15 mouse cellular contexts compared by ENCODE assay signal in the genomic region with DNA sequence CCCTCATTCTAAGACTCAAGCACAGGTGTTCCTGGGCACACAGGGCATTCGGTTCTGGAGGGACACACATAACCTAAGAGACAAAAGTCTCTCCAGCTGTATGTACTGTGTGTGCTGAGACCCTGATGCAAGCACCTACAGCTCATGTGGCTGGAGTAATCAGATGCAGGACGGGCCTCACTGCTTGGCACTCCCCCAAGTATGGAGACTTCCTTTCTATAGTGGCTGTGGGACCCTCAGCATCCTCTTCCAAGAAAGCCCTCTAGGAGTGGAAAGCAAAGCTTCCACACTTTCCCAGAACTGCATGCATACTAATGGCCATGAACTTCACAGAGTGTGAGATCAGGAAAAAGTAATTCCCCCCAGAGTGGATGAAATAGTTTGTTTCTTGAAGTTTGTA.
A peak's percentile ranks its signal among the peaks of the same experiment; 100 is the strongest.
DNase-seq lines count a peak whose midpoint lies in the region; ATAC-seq lines count a peak whose summit lies in the region.
"Had no signal": no experiment of that assay in that cellular context is flagged by ENCODE, and none has a peak within 500 bp of the region (broad histone marks: within the 10 kb centered on the region; RNA-seq: fewer than 3 reads in every experiment).

No protein-coding gene starts in this region.

- no peak overlapping the region for H3K9ac ChIP-seq in embryonic facial prominence, embryonic 14.5 days (ENCODE audit: low read depth, low read length)
- H3K9ac ChIP-seq in forebrain, embryonic 14.5 days (ENCODE audit: low read length) = no peak overlapping the region; the same call in 1 of the 2 replicates
- peak overlapping the region; percentile 25; the same call in 1 of the 2 replicates for H3K9ac ChIP-seq in hindbrain, embryonic 15.5 days
- peak overlapping the region; percentile 26; the same call in 1 of the 2 replicates for H3K9ac ChIP-seq in midbrain, embryonic 16.5 days (ENCODE audit: low read depth, low read length)
- H3K9ac ChIP-seq: limb, embryonic 15.5 days had no signal

- WGBS in embryonic facial prominence, embryonic 14.5 days = 59% methylated on average over 2 of the region's 2 CpGs
- WGBS in forebrain, embryonic 14.5 days = 11% methylated on average over 2 of the region's 2 CpGs
- 34% methylated on average over 2 of the region's 2 CpGs for WGBS in hindbrain, embryonic 15.5 days
- WGBS in midbrain, embryonic 16.5 days = 32% methylated on average over 2 of the region's 2 CpGs

- no peak overlapping the region for H3K4me2 ChIP-seq in embryonic facial prominence, embryonic 14.5 days (ENCODE audit: low read depth, low read length)
- H3K4me2 ChIP-seq in forebrain, embryonic 14.5 days (ENCODE audit: low read length) = peak overlapping the region; percentile 49
- H3K4me2 ChIP-seq in hindbrain, embryonic 15.5 days = peak overlapping the region; percentile 51
- peak overlapping the region; percentile 54 for H3K4me2 ChIP-seq in midbrain, embryonic 16.5 days (ENCODE audit: low read length)
- H3K4me2 ChIP-seq: limb, embryonic 15.5 days had no signal

- DNase-seq in embryonic facial prominence, embryonic 14.5 days (ENCODE audit: low spot score) = peak; percentile 54
- DNase-seq in forebrain, embryonic 14.5 days (ENCODE audit: low spot score) = peak; percentile 72
- DNase-seq in Muller cell, postnatal 12 days (ENCODE audit: inconsistent ontology term) = no peak
- DNase-seq in adrenal gland, postnatal 36 days = no peak
- DNase-seq in cerebellum, adult 8-10 months = no peak
- DNase-seq: adrenal gland, adult 2 months; cerebellum, postnatal 14 days; gastrocnemius, postnatal 10 days; heart, adult 2 months; lung, adult 2 months; thymus, adult 2 months had no signal

- H3K9me3 ChIP-seq in embryonic facial prominence, embryonic 14.5 days (ENCODE audit: control insufficient read depth, low read length) = no peaks in the 10 kb centered on the region
- no peaks in the 10 kb centered on the region for H3K9me3 ChIP-seq in forebrain, embryonic 14.5 days (replicated peaks; ENCODE audit: control insufficient read depth, low read length)
- H3K9me3 ChIP-seq in hindbrain, embryonic 15.5 days = no peaks in the 10 kb centered on the region
- H3K9me3 ChIP-seq in midbrain, embryonic 16.5 days (replicated peaks; ENCODE audit: control insufficient read depth, low read length, poor library complexity, severe bottlenecking) = no peaks in the 10 kb centered on the region
- H3K9me3 ChIP-seq: limb, embryonic 15.5 days had no signal

- no peak overlapping the region for H3K4me3 ChIP-seq in embryonic facial prominence, embryonic 14.5 days (ENCODE audit: low read depth, low read length)
- peak overlapping the region; percentile 26 for H3K4me3 ChIP-seq in forebrain, embryonic 14.5 days (ENCODE audit: low read depth, low read length)
- peak overlapping the region; percentile 24; the same call in 1 of the 2 replicates for H3K4me3 ChIP-seq in hindbrain, embryonic 15.5 days
- H3K4me3 ChIP-seq in midbrain, embryonic 16.5 days (ENCODE audit: low read depth, low read length) = peak overlapping the region; percentile 28; the same call in 1 of the 2 replicates
- H3K4me3 ChIP-seq: heart, adult 2 months; limb, embryonic 15.5 days had no signal

- peaks cover 14% of the 10 kb centered on the region; the same call in 1 of the 2 replicates for H3K4me1 ChIP-seq in embryonic facial prominence, embryonic 14.5 days (ENCODE audit: control insufficient read depth, insufficient read depth, low read length)
- H3K4me1 ChIP-seq in forebrain, embryonic 14.5 days (ENCODE audit: control insufficient read depth, insufficient read depth, low read length) = peaks cover 65% of the 10 kb centered on the region
- H3K4me1 ChIP-seq in hindbrain, embryonic 15.5 days (replicated peaks) = peaks cover 61% of the 10 kb centered on the region
- peaks cover 58% of the 10 kb centered on the region for H3K4me1 ChIP-seq in midbrain, embryonic 16.5 days (ENCODE audit: control insufficient read depth, insufficient read depth, low read length)

- no peak for ATAC-seq in embryonic facial prominence, embryonic 14.5 days (ENCODE audit: low read depth)
- peak; percentile 11; the same call in 1 of the 2 replicates for ATAC-seq in forebrain, embryonic 14.5 days
- no peak for ATAC-seq in hindbrain, embryonic 15.5 days (ENCODE audit: low FRiP score, low read depth)
- ATAC-seq in midbrain, embryonic 16.5 days = no peak
- no peak for ATAC-seq in cerebellum, adult (ENCODE audit: insufficient number of reproducible peaks, low FRiP score, low TSS enrichment)

- H3K27ac ChIP-seq in embryonic facial prominence, embryonic 14.5 days (replicated peaks; ENCODE audit: low read depth, low read length) = no peak overlapping the region
- H3K27ac ChIP-seq in forebrain, embryonic 14.5 days (ENCODE audit: low read depth, low read length) = no peak overlapping the region; the same call in 1 of the 2 replicates
- H3K27ac ChIP-seq in hindbrain, embryonic 15.5 days (replicated peaks) = peak overlapping the region; percentile 90
- H3K27ac ChIP-seq in midbrain, embryonic 16.5 days (ENCODE audit: low read length) = peak overlapping the region; percentile 97; the same call in 1 of the 2 replicates
- H3K27ac ChIP-seq: heart, adult 2 months; limb, embryonic 15.5 days had no signal

- no peaks in the 10 kb centered on the region for H3K36me3 ChIP-seq in embryonic facial prominence, embryonic 14.5 days (ENCODE audit: control insufficient read depth, insufficient read depth, low read length)
- H3K36me3 ChIP-seq in forebrain, embryonic 14.5 days (ENCODE audit: control insufficient read depth, insufficient read depth, low read length) = no peaks in the 10 kb centered on the region
- H3K36me3 ChIP-seq in hindbrain, embryonic 15.5 days = no peaks in the 10 kb centered on the region
- no peaks in the 10 kb centered on the region for H3K36me3 ChIP-seq in midbrain, embryonic 16.5 days (ENCODE audit: control insufficient read depth, insufficient read depth, low read length)
- H3K36me3 ChIP-seq: limb, embryonic 15.5 days had no signal

- no peaks in the 10 kb centered on the region for H3K27me3 ChIP-seq in embryonic facial prominence, embryonic 14.5 days (replicated peaks; ENCODE audit: control insufficient read depth, insufficient read depth, low read length)
- H3K27me3 ChIP-seq in forebrain, embryonic 14.5 days (replicated peaks; ENCODE audit: control insufficient read depth, insufficient read depth, low read length) = no peaks in the 10 kb centered on the region
- H3K27me3 ChIP-seq in hindbrain, embryonic 15.5 days = no peaks in the 10 kb centered on the region
- H3K27me3 ChIP-seq in midbrain, embryonic 16.5 days (ENCODE audit: control insufficient read depth, insufficient read depth, low read depth, low read length) = no peaks in the 10 kb centered on the region
- H3K27me3 ChIP-seq: limb, embryonic 15.5 days had no signal

Comparison
In these comparisons a context has a peak if more than half of its experiments do, and no peak if none do; other contexts are left out.
1. DNase-seq: peak in embryonic facial prominence, embryonic 14.5 days (single experiment) and forebrain, embryonic 14.5 days (single experiment); none in Muller cell, postnatal 12 days (single experiment), adrenal gland, postnatal 36 days (0 of 2) and cerebellum, adult 8-10 months (single experiment).
2. H3K27ac ChIP-seq: peak in hindbrain, embryonic 15.5 days (single experiment) and midbrain, embryonic 16.5 days (single experiment); none in embryonic facial prominence, embryonic 14.5 days (single experiment) and forebrain, embryonic 14.5 days (single experiment).
3. H3K9ac ChIP-seq: peak in hindbrain, embryonic 15.5 days (single experiment) and midbrain, embryonic 16.5 days (single experiment); none in embryonic facial prominence, embryonic 14.5 days (single experiment) and forebrain, embryonic 14.5 days (single experiment).